Mouse (Mus musculus) ES-E14 (cell line): ENCODE measurements around the gene Des.

Experiments
- CHD2 ChIP-seq: IDR thresholded peaks from 2 replicates; pipeline ENCODE4 v1.6.1; 2014; ENCODE audit warnings: mild to moderate bottlenecking, low read depth, low read length, inconsistent platforms
- MAFK ChIP-seq: IDR thresholded peaks from 2 replicates; pipeline ENCODE4 v1.6.1; 2014; ENCODE audit warnings: mild to moderate bottlenecking, low read depth, low read length, inconsistent platforms; ENCODE audit not compliant: insufficient read depth
- ZC3H11A ChIP-seq: IDR thresholded peaks from 2 replicates; pipeline ENCODE4 v1.6.1; 2012; ENCODE audit warnings: low read depth, mild to moderate bottlenecking, inconsistent platforms, low read length, borderline replicate concordance

- TF ChIP-seq CHD2, result no peak
- TF ChIP-seq MAFK, result no peak
- TF ChIP-seq ZC3H11A, result no peak
These were observed 38.8 kb downstream of the Des start for GRCm38 (mm10) chr1:75398761-75399402.
